Mouse (Mus musculus) midbrain, embryonic 13.5 days (tissue): Measurements from ENCODE around the gene Rad54l2. TPM values are rescaled to one million over a fixed set of nuclear protein-coding genes. Genes with fewer than 3 reads are reported as not detected.

Experiments used
- ATAC-seq: fragments of 200-750 bp; cut with Nextera tagmentation; 2 replicates; pipeline ENCODE4 v1.8.0; 2017; ENCODE audit warnings: mild to moderate bottlenecking, moderate TSS enrichment, moderate library complexity
- H3K27ac ChIP-seq: fragments of 300-500 bp; sonication (generic); 2 replicates; pipeline ENCODE4 v1.5.1; 2015; ENCODE audit warnings: inconsistent platforms, mild to moderate bottlenecking, moderate library complexity
- H3K27me3 ChIP-seq: fragments of 300-500 bp; sonication (generic); 2 replicates; pipeline ENCODE4 v1.6.1; 2015; ENCODE audit warnings: mild to moderate bottlenecking, inconsistent platforms
- H3K36me3 ChIP-seq: fragments of 300-500 bp; sonication (generic); 2 replicates; pipeline ENCODE4 v1.6.1; 2015; ENCODE audit warnings: mild to moderate bottlenecking, inconsistent platforms
- H3K4me1 ChIP-seq: fragments of 300-500 bp; sonication (generic); replicated peaks from 2 replicates; pipeline ENCODE4 v1.6.1; 2015; ENCODE audit warnings: inconsistent platforms
- H3K4me2 ChIP-seq: fragments of 300-500 bp; sonication (generic); replicated peaks from 2 replicates; pipeline ENCODE4 v1.6.1; 2015; ENCODE audit warnings: moderate library complexity, mild to moderate bottlenecking, inconsistent platforms
- H3K4me3 ChIP-seq: fragments of 300-500 bp; sonication (generic); replicated peaks from 2 replicates; pipeline ENCODE4 v1.5.1; 2015; ENCODE audit warnings: mild to moderate bottlenecking, inconsistent platforms
- H3K9ac ChIP-seq: fragments of 300-500 bp; sonication (generic); replicated peaks from 2 replicates; pipeline ENCODE4 v1.6.1; 2015; ENCODE audit warnings: mild to moderate bottlenecking, inconsistent platforms
- H3K9me3 ChIP-seq: fragments of 300-500 bp; sonication (generic); 2 replicates; pipeline ENCODE4 v1.6.1; 2016; ENCODE audit warnings: mild to moderate bottlenecking, inconsistent platforms
- WGBS: fragments of 180-500 bp; shearing (Covaris S2); methylation state at CpG from one replicate; pipeline ENCODE4 v1.1.7; 2015; 5-methylcytosine and 5-hydroxymethylcytosine counted together
- polyA plus RNA-seq: library from polyadenylated mRNA; unstranded; fragments of >200 nt; fragmentation: Nextera tagmentation; extraction: Ambion mirVana; gene quantifications from 2 replicates; pipeline ENCODE4 v1.2.1, GENCODE M21; 2015

The Rad54l2 gene
- polyA plus RNA-seq, 1 experiment from 2014 or later: 10.5 TPM

DNA sequence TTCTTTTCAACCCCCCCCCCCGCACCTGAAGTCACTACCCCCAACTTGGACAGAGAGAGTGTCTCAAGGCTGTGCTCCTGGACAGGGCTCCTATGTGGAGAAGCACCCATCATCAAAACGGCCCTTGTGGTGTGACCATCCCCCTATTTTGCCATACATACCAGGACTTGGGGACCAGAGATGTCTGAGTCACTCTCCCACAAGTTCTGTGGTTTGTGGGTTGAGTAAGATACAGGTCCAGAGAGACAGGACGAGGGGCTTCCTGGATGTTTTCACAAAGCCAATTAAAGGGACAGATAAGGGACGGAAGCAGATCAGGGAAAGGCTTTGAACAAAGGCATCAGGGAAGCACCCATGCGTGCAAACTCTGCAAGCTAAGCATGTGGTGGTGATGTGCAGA is 147.6 kb downstream of the Rad54l2 start:
- WGBS: 47% methylated on average over 5 of the region's 5 CpGs
- ATAC-seq: no peak
- Histone ChIP-seq H3K4me2 (no peak overlapping the region), H3K4me1 (no peaks in the 10 kb centered on the region), H3K9me3 (no peaks in the 10 kb centered on the region), H3K27ac (no peak overlapping the region), H3K27me3 (no peaks in the 10 kb centered on the region), H3K36me3 (no peaks in the 10 kb centered on the region), H3K9ac (no peak overlapping the region), H3K4me3 (no peak overlapping the region)

DNA sequence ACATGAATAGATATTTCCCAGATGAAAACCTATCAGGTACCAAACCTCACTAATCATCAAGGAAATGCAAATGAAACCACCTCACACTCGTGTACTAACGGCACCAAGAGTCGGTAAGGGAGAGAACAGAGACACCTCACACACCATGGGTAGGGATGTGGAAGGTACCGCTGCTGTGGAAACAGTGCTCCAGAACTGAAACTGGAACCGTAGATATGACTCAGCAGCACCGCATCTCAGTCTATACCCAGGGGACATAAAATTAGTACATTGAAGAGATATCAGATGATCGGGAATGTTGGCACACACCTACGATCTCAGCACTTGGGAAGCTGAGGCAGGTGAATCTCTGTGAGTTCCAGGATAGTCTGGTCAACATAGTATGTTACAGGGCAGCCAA is 150.8 kb downstream of the Rad54l2 start:
- ATAC-seq: no peak
- H3K4me1 ChIP-seq: no peaks in the 10 kb centered on the region
- no peaks in the 10 kb centered on the region for H3K9me3 ChIP-seq
- H3K27ac ChIP-seq: no peak overlapping the region
- H3K4me3 ChIP-seq: no peak overlapping the region
- 95% methylated on average over 8 of the region's 8 CpGs for WGBS
- no peak overlapping the region for H3K9ac ChIP-seq
- no peaks in the 10 kb centered on the region for H3K36me3 ChIP-seq
- H3K4me2 ChIP-seq: no peak overlapping the region
- H3K27me3 ChIP-seq: no peaks in the 10 kb centered on the region

Other genes starting within 250 kb of the Rad54l2 start
- not detected in 2 replicates for gene Iqcf3, start 227.6 kb downstream of the Rad54l2 start, polyA plus RNA-seq
- gene Iqcf4, start 218.2 kb downstream of the Rad54l2 start, polyA plus RNA-seq: not detected in 2 replicates
- not detected in 2 replicates for gene Iqcf6, start 162.6 kb downstream of the Rad54l2 start, polyA plus RNA-seq
- 7.7 and 9.6 TPM in 2 replicates for gene Grm2, start 133.1 kb downstream of the Rad54l2 start, polyA plus RNA-seq
- 36.8 and 36.9 TPM in 2 replicates for gene Tex264, start 103.3 kb downstream of the Rad54l2 start, polyA plus RNA-seq
- gene Dcaf1, start 32.7 kb upstream of the Rad54l2 start, polyA plus RNA-seq: 19.7 and 22.0 TPM in 2 replicates
- 15.9 and 18.9 TPM in 2 replicates for gene Rbm15b, start 98.2 kb upstream of the Rad54l2 start, polyA plus RNA-seq
- gene Manf, start 102.8 kb upstream of the Rad54l2 start, polyA plus RNA-seq: 179 and 192 TPM in 2 replicates